Mouse (Mus musculus): ENCODE data around the gene Prkx.
A peak's percentile ranks its signal among the peaks of the same experiment; 100 is the strongest.

Prkx gene

DNA sequence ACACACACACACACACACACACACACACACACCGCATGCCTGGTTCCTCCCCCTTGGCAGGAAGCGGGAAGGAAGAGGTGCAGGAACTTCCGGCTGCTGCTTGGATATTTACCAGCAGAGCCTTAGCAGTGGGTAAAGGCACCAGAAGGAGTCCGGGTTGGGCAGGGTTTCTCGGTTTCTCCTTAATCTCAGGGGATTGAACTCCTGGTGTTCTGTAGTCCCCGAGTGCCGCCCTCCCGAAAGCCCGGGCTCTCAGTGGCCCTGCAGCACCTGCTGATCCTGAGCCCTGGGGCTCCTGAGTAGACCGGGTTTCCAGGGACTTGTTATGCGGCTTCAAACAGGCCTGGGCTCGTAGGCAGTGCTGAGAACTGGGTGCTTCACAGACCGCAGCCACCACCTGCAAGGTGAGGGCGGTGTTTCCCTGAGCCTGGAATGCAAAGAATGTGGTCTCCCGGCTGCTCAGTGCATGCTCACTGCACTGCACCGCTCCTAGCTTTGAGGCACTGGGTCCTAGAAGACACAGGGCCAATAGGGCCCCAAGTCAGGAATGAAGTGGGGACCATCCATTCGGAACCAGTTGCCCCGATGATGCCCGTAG is at the start of gene Prkx:
TSS of gene Prkx (minus strand) at position 41 of the 598 bp plus-strand sequence.
- peak; percentile 73 for DNase-seq (ENCODE audit: low read depth, low spot score)

DNA sequence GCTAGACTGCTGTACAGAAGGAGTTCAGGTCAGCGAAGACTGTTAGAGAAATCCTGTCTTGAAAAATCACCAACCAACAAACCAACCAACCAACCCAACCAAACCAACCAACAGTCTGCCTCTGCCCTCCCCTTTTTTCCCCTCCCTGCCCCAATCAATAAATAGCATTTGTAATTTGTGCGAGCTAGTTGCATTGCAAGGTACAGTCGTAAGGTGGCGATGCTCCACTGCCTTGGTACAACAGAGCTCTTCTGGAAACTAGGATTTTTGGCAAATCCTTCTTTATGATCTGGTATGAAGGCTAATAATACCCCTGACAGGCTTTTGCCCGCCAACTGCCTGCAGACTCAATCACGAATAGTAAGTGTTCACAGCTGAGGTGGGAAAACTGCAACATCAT is 16.0 kb upstream of the Prkx start:
- no peak for DNase-seq (ENCODE audit: low read depth, low spot score)

- peak; percentile 42 for DNase-seq (ENCODE audit: low read depth, low spot score)
Observed at GRCm38 (mm10) chrX:77810608-77811206, 14.6 kb upstream of the Prkx start.

DNA sequence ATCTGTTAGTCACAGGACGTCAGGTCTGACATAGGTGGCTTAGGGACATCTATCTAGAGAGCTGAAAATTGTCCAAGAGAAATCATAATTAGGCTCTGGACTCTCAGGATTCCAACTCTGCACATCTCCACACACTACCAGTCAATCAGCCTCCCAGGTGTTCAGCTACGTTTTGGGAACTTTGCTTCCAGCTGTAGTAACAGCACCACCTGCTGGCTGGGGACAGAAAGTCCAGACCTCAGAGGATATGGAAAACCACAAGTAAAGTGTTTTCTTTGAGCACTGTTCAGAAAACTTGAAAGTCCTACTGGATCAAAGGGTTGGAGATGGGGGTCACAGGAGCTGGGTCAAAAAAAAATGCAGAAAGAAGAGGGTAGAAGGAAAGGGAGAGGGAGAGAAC is 12.5 kb upstream of the Prkx start:
- DNase-seq (ENCODE audit: low read depth, low spot score), result peak; percentile 52

DNA sequence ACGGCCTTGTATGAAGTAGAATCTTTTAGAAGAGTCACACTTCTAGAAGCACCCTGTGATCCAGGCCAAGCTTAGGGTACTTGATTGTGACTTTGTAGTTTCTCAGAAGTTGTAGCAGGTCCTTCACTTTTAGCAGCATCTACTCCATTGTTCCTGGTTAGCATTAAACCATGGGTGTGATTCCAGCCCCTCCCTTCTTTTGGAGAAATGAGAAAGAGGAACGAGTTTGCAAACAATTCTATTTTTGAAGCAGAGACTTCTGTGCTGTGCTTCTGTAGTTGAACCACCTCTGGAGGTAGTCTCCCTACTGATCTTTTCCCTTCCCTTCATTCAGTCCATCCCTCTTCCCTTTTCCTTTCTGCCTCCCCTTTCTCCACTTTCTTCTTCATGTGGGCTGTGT is 6.2 kb upstream of the Prkx start:
- no peak for DNase-seq (ENCODE audit: low read depth, low spot score)

DNA sequence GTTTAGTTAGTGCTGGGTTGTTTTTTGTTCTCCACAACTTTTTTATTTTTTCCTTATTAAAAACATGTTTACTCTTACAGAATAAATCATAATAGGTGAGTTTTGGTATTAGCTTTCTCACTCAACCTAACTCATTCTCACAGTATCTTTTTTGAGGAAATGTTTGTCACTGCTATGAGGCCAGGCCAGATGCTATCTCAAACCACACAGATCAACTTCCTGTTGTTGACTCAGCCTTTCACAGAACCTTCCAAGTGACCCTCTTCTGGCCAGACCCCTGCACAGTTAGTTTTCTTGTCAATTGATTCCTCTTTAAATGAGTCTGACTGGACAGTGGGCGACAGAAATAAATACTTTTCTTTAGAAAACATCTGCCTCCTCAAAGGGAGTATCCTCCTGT is 5.5 kb upstream of the Prkx start:
- DNase-seq (ENCODE audit: low read depth, low spot score), result peak; percentile 47

- no peak for DNase-seq (ENCODE audit: low read depth, low spot score)
Observed at GRCm38 (mm10) chrX:77799554-77799953, 3.5 kb upstream of the Prkx start.

GRCm38 (mm10) chrX:77797801-77798200 is 1.7 kb upstream of the Prkx start:
- peak; percentile 17 for DNase-seq (ENCODE audit: low read depth, low spot score)

- DNase-seq (ENCODE audit: low read depth, low spot score), result peak; percentile 16
Observed at GRCm38 (mm10) chrX:77796916-77797315, 838 bp upstream of the Prkx start.

- DNase-seq (ENCODE audit: low read depth, low spot score), result peak; percentile 93
Observed at GRCm38 (mm10) chrX:77795858-77796174, 262 bp downstream of the Prkx start.

- DNase-seq (ENCODE audit: low read depth, low spot score), result no peak
Observed at GRCm38 (mm10) chrX:77794962-77795857, 868 bp downstream of the Prkx start.

- no peak for DNase-seq (ENCODE audit: low read depth, low spot score)
Observed at GRCm38 (mm10) chrX:77788675-77789074, 7.4 kb downstream of the Prkx start.

DNA sequence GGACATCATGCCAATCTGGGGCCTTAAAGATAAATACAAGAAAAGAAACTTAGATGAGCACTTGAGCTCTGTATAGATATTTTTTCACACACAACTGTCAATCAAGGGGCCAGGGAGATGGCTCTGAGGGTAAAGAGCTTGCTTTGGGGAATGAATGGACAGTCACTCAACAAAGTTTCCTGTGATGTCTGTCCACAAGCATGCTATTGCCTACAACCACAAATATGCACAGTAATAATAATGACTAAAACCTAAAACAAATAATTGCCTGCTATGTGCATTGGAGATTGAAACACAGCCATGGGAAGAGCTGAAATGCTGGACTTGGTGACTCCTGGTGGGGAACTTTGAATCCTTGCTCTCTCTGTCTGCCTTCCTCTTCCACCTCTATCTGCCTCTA is 9.7 kb downstream of the Prkx start:
- no peak for DNase-seq (ENCODE audit: low read depth, low spot score)

DNA sequence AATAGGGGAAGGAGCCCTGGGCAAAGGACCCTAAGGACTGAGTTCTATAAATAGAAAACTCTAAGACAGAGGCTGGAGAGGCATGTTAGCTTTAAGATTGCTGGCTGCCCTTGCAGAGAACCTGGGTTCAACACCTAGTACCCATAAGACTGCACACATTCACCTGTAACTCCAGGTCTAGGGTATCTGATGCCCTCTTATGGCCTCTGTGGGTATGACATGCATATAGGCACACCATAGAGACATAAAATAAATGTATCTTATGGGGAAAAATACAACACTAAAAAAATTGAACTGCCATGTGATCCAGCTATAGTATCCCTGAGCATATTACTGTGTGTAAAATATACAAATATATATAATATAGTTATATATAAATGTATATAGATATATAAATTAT is 18.3 kb downstream of the Prkx start:
- peak; percentile 27 for DNase-seq (ENCODE audit: low read depth, low spot score)

DNA sequence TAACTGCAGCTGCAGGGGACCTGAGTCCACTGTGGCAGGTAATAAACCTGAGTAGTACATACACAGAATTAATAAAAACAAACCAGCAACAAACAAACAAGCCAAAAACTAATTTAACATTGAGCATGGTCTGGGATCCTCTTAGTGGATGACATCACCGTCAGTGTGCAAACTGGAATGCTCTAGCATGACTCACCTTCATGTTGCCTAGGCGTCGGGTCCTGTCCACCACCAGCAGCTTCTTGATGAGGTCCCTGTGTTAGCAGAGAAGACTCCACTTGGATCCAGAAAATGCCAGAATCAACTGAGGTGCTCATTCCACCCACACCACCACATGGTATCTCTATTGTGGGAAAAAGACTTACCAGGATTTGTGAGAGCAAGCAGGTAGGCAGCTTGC is 30.9 kb downstream of the Prkx start:
- DNase-seq (ENCODE audit: low read depth, low spot score), result no peak

DNA sequence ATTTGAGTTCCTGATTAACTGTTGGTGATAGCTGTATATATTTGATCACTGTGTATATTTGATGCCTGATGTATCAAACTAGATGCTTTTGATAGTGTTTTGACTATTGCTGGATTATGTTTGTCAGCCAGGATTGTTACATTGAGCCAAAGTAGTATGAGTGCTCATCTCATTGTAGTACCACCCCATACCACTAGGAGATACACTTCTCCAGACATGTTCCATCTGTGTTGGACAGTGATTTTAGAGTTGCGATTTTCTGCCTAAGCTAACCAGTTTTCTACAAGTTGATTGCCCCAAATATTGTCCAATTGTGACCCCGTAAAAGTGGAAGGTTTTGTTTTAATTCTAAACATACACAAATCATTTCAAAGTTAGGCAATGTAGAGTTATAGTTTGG is 51.8 kb downstream of the Prkx start:
- peak; percentile 20 for DNase-seq (ENCODE audit: low read depth, low spot score)

DNA sequence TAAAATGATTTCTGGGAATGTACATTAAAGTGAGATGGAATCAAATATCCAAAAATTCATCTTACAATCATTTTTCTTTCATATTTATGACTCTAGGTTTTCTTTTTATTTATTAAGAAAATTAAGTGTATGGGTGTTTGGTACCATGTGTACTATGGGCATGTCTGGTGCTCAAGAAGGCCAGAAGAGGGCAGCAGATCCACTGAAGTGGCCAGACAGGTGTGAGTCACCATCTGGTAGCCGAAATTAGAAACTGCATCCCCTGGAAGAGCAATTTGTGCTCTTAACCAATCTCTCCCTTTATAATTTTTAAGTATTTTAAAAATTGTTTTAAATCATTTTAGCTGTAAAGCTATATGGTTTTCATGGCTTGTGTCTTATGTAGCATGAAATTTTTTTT is 54.7 kb downstream of the Prkx start:
- DNase-seq (ENCODE audit: low read depth, low spot score), result peak; percentile 37

DNA sequence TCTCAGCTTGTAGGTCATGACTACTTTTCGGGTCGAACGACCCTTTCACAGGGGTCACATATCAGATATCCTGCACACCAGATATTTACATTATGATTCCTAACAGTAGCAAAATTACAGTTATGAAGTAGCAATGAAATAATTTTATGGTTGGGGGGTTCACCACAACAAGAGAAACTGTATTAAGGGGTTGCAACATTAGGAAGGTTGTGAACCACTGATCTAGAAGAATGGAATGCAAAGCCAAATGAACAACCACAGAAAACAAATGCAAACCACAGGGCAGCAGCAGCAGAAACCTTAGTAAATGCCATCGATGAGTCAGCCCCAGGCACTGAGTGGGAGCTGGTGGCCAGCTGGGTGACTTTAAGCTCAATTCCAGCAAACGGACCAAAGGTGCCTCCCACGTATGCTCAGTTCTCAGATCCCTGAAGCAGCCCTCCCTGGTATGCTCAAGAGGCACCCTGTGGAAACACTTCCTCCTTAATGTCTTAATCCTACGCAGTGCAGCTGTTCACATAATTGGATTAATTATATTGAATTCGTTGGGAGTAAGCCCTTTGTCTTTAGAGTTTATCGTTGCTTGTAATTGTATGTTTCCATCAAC is 62.0 kb downstream of the Prkx start:
- no peak for DNase-seq (ENCODE audit: low read depth, low spot score)

DNA sequence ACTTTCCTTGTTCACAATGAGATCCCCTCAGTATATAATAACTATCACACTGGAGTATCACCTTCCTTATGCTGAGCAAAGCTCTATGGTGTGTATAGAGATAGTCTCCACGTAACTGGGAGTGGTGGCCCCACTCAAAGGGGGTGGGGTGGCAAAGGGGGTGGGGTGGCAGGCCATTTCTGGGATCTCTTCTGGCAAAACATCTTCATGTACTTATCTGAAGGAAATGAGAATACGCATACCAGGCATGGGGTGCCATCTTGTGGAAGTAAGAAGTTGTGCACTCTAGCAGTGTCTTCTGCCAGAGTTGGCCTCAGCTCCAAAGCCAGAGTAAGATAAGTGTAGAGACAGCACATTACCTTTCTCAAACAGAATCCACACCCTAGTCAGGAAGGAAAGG is 75.8 kb downstream of the Prkx start:
- DNase-seq (ENCODE audit: low read depth, low spot score), result peak; percentile 32
